Mouse (Mus musculus): ENCODE results near the gene Gmcl1.

DNA sequence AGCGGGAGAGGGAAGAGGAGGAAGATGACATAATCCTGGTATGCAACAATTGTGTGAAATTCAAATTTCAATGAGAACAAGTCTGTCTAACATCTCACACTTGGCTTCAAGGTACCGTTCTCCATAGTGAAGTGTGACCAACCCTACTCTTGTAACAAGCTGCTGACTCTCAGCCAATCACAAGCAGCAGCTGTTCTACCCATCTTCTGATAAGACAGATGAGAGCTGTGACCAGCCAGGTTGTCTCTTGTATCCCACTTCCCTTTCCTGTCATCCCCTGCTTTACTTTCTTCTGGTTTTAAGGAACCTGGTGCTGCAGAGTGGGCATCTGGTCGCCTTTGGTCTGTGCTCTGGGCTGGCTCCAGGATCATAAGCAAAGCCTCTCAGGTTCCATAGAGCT is 34.3 kb upstream of the Gmcl1 start:
- no peak for TF ChIP-seq CTCF (conservative IDR thresholded peaks at IDR 0.05; ENCODE audit: low read length)
- TF ChIP-seq POU5F1 (IDR thresholded peaks at IDR 0.05; ENCODE audit: borderline replicate concordance, low read length), result no peak

Data from E14TG2a.4 (cell line).